Mouse (Mus musculus) ZHBTc4 (cell line): Measurements from ENCODE around the gene Guca2a.

Experiments
- DNase-seq: peaks from one replicate; pipeline ENCODE4 v3.0.0-alpha.2; 2011; ENCODE audit warnings: low read depth, low spot score

The Guca2a gene

DNA sequence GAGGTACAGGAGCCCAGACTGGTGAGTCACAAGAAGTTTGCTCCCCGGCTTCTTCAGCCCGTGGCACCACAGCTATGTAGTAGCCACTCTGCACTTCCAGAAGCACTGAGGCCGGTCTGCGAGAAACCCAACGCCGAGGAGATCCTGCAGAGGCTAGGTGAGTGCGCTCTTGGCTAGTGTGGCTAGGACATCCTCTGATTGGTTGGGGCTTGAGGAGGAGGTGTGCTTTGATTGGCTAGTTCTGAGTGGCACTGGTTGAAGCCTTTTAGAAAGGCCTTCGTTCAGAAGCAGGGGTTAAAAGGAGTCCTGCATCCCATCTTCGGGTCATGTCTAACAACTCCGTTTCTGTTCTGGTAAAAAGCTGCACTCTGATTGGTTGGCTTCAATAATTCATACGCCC lies 1.2 kb downstream of the Guca2a start:
- DNase-seq: peak; percentile 66

DNA sequence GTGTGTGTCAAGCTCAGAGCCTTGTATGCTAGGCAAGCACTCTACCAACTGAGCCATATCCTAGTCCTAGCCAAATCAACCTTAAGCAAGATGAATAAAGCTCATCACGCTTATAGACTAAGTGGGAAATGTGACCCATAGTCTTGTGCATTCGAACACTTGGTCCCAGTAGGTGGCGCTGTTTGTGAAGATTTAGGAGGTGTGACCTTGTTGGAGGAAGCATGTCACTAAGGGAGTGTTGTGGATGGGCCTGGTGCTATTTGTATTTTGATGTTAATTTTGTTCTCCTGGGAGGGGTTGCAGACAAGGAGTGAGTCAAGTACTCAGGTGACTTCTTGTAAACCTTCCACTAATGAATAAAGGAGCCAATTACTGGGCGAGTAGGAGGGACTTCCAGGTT lies 5.2 kb downstream of the Guca2a start:
- peak; percentile 93 for DNase-seq

DNA sequence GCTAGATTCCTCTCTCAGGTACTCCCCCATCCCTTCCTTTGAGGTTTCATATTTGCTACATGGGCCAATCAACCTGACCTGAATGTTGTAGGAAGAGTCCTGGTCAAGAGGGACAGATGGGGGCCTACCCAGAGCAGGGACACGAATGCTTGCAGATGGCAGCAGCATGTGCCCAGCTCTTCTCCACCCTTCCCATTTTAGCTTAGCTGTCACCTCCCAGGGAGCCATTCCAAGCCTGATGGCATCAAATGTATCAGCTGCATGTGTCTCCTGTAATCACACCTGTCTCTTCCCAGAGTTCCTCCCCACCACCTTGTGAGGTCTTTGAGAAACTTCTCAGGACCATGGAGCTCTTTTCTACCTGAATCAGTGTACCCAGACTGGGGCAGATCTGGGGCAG lies 19.5 kb downstream of the Guca2a start:
- DNase-seq: no peak

GRCm38 (mm10) chr4:119658246-119658645 lies 20.7 kb downstream of the Guca2a start:
- DNase-seq: no peak

DNA sequence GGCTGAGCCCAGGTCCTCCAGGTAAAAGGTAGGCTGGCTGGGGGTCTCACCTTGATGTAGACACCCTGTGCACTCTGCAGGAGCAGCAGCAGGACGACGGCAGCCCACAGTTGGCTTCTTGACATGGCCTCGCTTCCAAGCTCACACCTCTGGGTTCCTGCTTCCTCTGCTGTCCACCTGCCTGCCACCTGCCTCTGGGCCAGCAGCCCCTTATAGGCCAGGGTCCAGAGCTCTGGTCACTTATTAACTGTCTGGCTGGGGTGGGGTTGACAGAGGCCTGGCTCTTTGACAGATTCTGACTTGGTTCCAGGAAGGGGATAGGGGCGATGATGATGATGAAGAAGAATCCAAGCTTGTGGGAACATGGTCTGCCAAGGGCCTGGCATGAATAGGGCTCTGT lies 21.2 kb downstream of the Guca2a start, which contains the start of gene Guca2b:
TSS of gene Guca2b (minus strand) at position 224 of the 400 bp plus-strand sequence.
- DNase-seq: no peak

DNA sequence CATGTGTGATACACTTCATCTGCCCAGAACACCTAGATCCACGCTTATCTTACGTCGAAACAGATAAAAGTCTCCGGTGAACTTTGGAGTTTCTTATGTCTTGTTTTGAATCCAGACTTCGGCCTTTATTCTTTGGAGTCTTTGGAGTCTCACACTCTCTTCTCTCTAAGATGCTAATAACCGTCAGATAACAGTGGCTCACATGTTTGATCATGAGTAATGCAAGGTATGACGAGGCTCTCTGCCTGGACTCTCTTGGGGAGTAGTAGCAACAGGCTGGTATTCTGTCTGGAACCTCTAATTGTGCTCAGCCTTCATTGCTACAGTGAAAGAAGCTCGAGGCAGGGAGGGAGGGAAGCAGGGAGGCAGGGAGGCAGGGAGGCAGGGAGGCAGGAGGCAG lies 22.5 kb downstream of the Guca2a start:
- no peak for DNase-seq

- no peak for DNase-seq
These were observed 24.6 kb downstream of the Guca2a start for GRCm38 (mm10) chr4:119662151-119662550.

GRCm38 (mm10) chr4:119662976-119663375 lies 25.5 kb downstream of the Guca2a start:
- DNase-seq: no peak

DNA sequence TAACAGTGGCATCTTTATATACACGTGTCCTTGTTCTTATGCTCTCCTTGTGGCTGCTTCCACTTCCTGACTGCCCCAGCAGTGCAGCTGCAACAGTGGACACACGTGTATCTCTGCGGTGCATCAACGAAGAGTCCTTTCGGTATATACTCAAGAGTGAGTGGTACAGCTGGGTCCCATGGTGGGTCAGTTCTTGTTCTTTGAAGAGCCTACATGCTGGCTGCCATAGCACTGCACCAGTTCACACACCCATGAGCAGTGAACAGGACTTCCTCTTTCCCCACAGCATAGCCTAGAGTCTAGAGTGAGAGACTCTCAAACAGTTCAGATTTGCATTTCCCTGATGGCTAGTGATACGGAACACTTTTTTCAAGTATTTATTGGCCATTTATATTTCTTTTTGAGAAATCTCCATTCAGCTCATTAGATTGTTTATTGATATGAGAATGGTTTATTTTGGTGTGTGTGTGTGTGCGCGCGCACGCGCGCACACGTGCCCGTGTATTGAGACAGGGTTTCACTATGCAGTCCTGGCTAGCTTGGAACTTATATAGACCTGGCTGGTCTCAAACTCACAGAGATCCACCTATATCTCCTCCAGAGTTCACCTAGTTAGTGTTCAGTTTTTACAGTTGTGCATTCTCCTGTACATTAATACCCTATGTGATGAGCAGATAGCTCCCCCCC lies 26.0 kb downstream of the Guca2a start:
- DNase-seq: no peak

DNA sequence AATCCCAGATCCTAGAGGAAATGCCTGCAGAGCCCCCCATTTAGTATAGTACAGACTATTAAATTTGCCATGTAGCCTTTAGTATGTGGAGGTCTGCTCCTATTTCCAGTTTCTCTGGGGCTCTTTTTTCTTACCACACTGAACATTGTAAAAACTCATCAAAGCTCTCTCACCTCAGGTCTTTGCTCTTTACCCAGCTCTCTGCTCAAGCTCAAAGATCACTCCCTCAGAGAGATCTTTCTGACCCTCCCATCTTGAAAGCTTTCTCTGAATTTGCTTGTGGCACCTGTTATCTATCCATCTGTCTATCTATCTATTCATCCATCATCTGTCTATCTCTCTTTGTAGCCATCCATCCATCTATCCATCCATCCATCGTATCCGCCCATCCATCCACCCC lies 27.7 kb downstream of the Guca2a start:
- DNase-seq: no peak

DNA sequence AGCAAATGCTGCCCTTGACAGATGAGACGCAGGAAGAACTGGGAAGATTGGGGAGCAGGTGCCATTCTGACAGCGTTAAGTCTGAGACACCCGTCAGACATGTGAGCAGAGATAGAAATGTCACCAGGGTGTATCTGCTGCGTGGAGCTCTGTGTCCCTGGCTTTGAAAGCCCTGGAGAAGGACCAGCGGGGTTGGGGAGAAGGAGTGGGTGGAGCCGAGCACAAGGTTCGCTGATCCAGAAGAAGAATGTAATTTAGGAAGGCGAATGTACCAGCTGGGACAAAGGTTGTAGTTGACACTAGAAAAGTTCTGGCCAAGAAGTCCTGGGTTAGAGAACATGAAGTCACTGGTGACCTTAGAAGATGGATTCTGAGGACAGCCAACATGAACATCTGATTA lies 28.6 kb downstream of the Guca2a start:
- no peak for DNase-seq

GRCm38 (mm10) chr4:119667454-119667853 lies 29.9 kb downstream of the Guca2a start:
- DNase-seq: peak; percentile 81

GRCm38 (mm10) chr4:119668185-119668584 lies 30.7 kb downstream of the Guca2a start:
- no peak for DNase-seq

- no peak for DNase-seq
These were observed 31.1 kb downstream of the Guca2a start for GRCm38 (mm10) chr4:119668596-119668995.

GRCm38 (mm10) chr4:119669356-119670209 lies 32.1 kb downstream of the Guca2a start:
- no peak for DNase-seq

- DNase-seq: no peak
These were observed 32.7 kb downstream of the Guca2a start for GRCm38 (mm10) chr4:119670210-119670555.

DNA sequence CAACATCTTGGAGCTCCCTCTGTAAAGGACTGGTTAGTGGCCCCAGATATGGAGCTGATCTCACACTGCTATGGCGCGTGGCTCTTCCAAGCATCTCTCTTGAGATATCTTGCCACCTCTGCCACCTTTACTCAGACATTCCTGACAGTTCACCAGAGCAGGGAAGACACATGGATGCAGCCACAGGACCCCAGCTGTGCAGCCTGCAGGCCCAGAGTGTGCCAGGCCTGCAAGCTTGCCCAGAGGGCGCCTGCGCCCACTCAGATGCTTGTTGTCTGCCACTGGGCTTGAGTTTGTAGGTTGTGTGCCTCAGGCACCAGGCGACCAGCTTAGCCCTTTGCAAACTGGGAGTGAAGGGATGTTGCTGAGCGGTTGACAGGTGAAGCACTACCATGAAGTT lies 33.2 kb downstream of the Guca2a start:
- DNase-seq: no peak

DNA sequence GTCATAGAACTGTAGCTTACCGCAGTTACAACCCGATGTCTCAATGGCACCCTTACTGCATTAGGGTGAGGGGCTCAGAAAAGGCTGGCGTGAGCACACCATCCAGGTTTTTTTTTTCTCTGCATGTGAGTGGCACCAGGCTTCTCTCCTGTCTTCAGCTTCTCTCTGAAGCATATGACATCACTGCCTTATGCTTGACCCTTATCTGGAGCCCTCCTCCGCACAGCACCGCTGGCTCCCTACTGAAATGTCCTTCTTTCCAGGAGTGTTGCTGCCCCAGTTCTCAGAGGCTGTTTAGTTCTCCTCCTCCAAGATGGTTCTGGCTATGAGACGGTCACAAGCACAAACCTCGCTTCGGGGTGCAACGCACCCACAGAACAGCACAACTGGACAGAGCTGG lies 33.7 kb downstream of the Guca2a start:
- no peak for DNase-seq

DNA sequence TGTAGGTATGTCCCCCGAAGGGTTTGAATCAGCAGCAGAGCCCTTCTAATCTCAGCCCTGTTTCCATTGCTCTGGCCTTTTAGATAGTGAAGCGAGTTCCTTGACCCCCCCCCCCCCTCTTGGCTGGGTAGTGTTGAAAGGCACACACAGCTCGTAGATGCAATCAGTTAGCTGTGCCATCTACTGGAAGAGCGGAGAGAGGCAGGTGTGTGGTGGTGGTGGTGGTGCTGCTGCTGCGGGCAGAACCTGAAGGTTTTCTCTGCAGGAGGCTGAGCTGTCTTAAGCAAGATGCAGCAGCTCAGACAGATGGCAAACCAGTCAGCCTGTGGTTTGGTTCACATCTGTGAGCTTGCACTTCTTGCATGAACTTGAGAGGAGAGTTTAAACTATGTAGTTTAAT lies 35.2 kb downstream of the Guca2a start:
- peak; percentile 61 for DNase-seq

DNA sequence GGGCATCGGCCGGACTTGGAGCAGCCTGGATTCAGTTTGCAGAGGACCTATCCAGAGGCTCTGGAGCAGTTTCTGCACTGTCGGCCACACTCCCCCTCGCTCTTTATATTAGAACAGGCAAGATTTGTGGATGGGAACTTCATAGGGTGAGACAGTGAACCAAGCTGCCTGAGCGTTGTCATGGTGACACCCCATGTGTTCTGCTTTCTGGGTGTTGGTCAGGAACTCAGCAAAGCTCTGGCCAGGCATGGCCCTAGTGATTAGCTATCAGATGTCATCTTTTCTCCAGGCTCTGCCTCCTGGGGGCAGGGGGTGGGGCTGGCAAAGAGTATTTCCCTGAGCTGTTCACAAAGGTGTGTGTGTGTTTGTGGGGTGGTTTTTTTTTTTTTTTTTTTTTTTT lies 45.1 kb downstream of the Guca2a start:
- DNase-seq: peak; percentile 51

- DNase-seq: no peak
These were observed 48.2 kb downstream of the Guca2a start for GRCm38 (mm10) chr4:119685746-119686145.
